Mouse (Mus musculus) heart, adult 2 months (tissue): ENCODE results near the gene Josd1. TPM values are rescaled to one million over a fixed set of nuclear protein-coding genes. Genes with fewer than 3 reads are reported as not detected.
A peak's percentile ranks its signal among the peaks of the same experiment; 100 is the strongest.

ENCODE experiments used
- DNase-seq, 2 experiments: peaks; one replicate each; pipeline ENCODE4 v3.0.0; 2021
- H3K27ac ChIP-seq: fragments of 200-600 bp; 2 replicates; pipeline ENCODE4 v1.8.1; 2022
- H3K27me3 ChIP-seq: fragments of 200-500 bp; 2 replicates; pipeline ENCODE4 v1.6.1; 2012; ENCODE audit warnings: mild to moderate bottlenecking, low read length, inconsistent platforms, mixed read lengths; ENCODE audit not compliant: control insufficient read depth, insufficient read depth
- H3K36me3 ChIP-seq: fragments of 200-500 bp; 2 replicates; pipeline ENCODE4 v1.6.1; 2012; ENCODE audit warnings: low read length, inconsistent platforms; ENCODE audit not compliant: control insufficient read depth, insufficient read depth
- H3K4me1 ChIP-seq: fragments of 200-500 bp; 2 replicates; pipeline ENCODE4 v1.6.1; 2011; ENCODE audit warnings: low read length; ENCODE audit not compliant: control insufficient read depth, insufficient read depth
- H3K4me3 ChIP-seq: fragments of 200-600 bp; 2 replicates; pipeline ENCODE4 v1.8.1; 2022
- H3K79me2 ChIP-seq: fragments of 200-500 bp; replicated peaks from 2 replicates; pipeline ENCODE4 v1.6.1; 2012; ENCODE audit warnings: mild to moderate bottlenecking, inconsistent platforms, low read length, moderate library complexity, mixed read lengths; ENCODE audit not compliant: control insufficient read depth, insufficient read depth
- H3K9ac ChIP-seq: fragments of 200-500 bp; 2 replicates; pipeline ENCODE4 v1.6.1; 2012; ENCODE audit warnings: low read depth, mild to moderate bottlenecking, control low read depth, inconsistent platforms, low read length, mixed read lengths
- CTCF ChIP-seq: fragments of 200-600 bp; IDR thresholded peaks from 2 replicates; pipeline ENCODE4 v1.8.1; 2022; ENCODE audit warnings: antibody characterized with exemption, mild to moderate bottlenecking, moderate library complexity
- EP300 ChIP-seq: fragments of 200-500 bp; IDR thresholded peaks from 2 replicates; pipeline ENCODE4 v1.6.1; 2011; ENCODE audit warnings: low read depth, low read length, control low read depth; ENCODE audit not compliant: insufficient read depth
- POLR2A ChIP-seq: fragments of 200-500 bp; IDR thresholded peaks from 2 replicates; pipeline ENCODE4 v1.6.1; 2011; ENCODE audit warnings: mild to moderate bottlenecking, low read depth, low read length, control low read depth; ENCODE audit not compliant: insufficient read depth
- WGBS: fragments of 180-500 bp; shearing (Covaris S2); methylation state at CpG from one replicate; pipeline ENCODE4 v1.1.7; 2018; 5-methylcytosine and 5-hydroxymethylcytosine counted together
- intact Hi-C: fragments of 180-260 bp; cut with DNase I; formaldehyde crosslinking; loops from one replicate; pipeline ENCODE4 v1.15.1; 2025
- long read RNA-seq: library from polyadenylated mRNA; stranded (forward); transcript quantifications from one replicate; pipeline ENCODE4 v2.0.0, GENCODE M21; 2021
- polyA plus RNA-seq: library from polyadenylated mRNA; depleted of rRNA; stranded (reverse); fragments of >200 nt; gene quantifications from 2 replicates; pipeline ENCODE4 v1.2.3, GENCODE M21; 2012; rRNA removed
- total RNA-seq, 2 experiments: library from RNA; stranded (reverse); gene quantifications; 2 replicates each; pipeline ENCODE4 v1.2.3; 2021

The Josd1 gene
- 10 to 100 TPM; 22.1 to 24.9 TPM for total RNA-seq
- polyA plus RNA-seq: 16.1 and 25.6 TPM in 2 replicates
- long read RNA-seq, transcript Josd1-201 (4 exons, 3,440 nt): major isoform, 8 of 16 reads
- long read RNA-seq, partial matches to known transcripts: 8 of 16 reads
- long read RNA-seq, other reads (novel, unspliced or antisense): 0 of 16 reads

DNA sequence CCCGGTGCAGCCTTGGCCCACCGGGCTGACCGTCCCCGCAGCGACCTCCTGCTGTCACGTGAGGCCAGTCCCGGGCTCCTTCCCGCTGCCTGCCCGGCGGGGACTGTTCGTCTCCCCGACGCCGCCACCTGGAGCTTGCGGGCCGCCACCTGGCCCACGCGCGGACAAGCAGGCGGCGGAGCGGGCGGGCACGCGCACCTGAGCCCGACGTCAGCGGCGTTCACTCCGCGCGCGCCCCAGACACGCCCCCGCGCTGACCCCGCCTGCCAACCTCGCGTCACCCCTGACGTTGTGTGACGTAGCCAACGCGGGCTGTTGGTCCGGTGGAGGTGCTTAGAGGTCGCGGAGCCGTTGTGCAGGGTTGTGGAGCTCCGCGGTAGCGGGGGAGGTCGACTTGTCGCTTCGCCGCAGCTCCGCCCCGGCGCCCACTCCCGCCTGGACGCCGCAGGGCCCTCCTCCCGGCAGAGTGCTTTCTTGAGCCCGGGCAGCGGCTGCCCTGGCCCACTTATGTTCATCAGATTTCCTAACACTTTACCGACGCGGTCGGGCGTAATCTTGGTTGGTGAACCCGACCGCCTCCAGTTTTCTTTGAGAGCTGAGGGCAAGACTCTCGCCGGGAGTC lies at the start of gene Josd1:
Gene Josd1 (minus strand): TSS at position 274 of the 622 bp plus-strand sequence.
- under 1% methylated on average over 72 of the region's 72 CpGs for WGBS
- peaks cover 22% of the 10 kb centered on the region for H3K4me1 ChIP-seq
- no peaks in the 10 kb centered on the region for H3K27me3 ChIP-seq
- TF ChIP-seq POLR2A: peak; percentile 90
- peak; percentile 74 for TF ChIP-seq EP300
- TF ChIP-seq CTCF: no peak
- H3K36me3 ChIP-seq: peaks cover 3% of the 10 kb centered on the region
- H3K27ac ChIP-seq: peak within 1 kb of the TSS; percentile 99
- H3K4me3 ChIP-seq: peak within 1 kb of the TSS; percentile 86
- DNase-seq: peak; percentile 98 to 99
- H3K79me2 ChIP-seq: peaks cover 9% of the 10 kb centered on the region
- intact Hi-C loops: loop anchor here (2.0 kb wide), 1 partner anchor 15 kb away; no protein-coding TSS in a partner anchor
- peak within 1 kb of the TSS; percentile 98 for H3K9ac ChIP-seq

DNA sequence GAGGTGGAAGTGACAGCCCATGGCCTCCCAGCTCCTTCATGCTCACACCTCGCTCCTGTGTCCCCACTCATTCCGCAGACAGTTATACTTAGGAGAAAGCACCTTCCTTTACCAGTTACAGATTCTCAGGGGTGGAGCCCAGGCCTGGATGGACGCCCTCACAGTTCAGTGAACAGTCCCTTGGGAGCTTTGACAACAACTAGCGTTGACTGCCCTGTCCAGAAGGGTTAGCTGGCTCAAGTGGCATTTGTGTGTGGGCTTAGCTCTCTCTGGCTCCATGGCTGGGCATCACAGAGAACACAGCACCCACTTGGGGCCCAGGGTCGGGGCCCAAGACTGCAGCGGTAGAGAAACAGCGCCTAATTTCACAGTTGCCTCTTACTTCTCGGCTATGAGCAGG lies 46.6 kb upstream of the Josd1 start:
- Histone ChIP-seq H3K79me2 (no peaks in the 10 kb centered on the region), H3K27me3 (no peaks in the 10 kb centered on the region), H3K4me1 (peaks cover 17% of the 10 kb centered on the region), H3K36me3 (peaks cover 9% of the 10 kb centered on the region), H3K4me3 (no peak overlapping the region), H3K27ac (peak overlapping the region; percentile 93), H3K9ac (no peak overlapping the region)
- intact Hi-C loops: no loop called here
- TF ChIP-seq POLR2A (no peak), EP300 (no peak), CTCF (no peak)
- WGBS: 66% methylated on average over 8 of the region's 8 CpGs
- peak in 1 of 2 experiments; percentile 24 for DNase-seq

DNA sequence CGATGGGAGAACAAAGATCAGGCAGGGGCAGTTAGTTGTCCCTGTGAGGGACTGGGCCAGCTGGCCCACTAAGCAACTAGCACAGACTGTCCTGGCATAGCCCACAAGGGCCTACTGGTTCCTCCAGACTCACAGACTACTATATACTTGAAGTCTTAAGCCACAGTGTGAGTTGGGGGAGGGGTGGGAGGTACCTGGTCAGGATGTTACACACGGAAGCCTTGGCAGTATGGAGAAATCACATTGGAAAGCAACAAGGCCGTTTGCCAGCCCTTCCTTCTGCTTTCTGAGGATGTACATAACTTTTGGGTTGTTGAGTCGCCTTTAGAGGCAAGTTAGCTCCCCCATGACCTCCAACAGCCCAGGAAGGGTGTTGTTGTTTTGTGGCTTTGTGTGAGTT lies 45.9 kb upstream of the Josd1 start:
- H3K27ac ChIP-seq: peak overlapping the region; percentile 93
- TF ChIP-seq EP300: no peak
- intact Hi-C loops: no loop called here
- H3K9ac ChIP-seq: no peak overlapping the region
- H3K27me3 ChIP-seq: no peaks in the 10 kb centered on the region
- no peak overlapping the region for H3K4me3 ChIP-seq
- peaks cover 9% of the 10 kb centered on the region for H3K36me3 ChIP-seq
- no peaks in the 10 kb centered on the region for H3K79me2 ChIP-seq
- DNase-seq: no peak
- H3K4me1 ChIP-seq: peaks cover 12% of the 10 kb centered on the region
- 67% methylated on average over 4 of the region's 4 CpGs for whole genome bisulfite sequencing

DNA sequence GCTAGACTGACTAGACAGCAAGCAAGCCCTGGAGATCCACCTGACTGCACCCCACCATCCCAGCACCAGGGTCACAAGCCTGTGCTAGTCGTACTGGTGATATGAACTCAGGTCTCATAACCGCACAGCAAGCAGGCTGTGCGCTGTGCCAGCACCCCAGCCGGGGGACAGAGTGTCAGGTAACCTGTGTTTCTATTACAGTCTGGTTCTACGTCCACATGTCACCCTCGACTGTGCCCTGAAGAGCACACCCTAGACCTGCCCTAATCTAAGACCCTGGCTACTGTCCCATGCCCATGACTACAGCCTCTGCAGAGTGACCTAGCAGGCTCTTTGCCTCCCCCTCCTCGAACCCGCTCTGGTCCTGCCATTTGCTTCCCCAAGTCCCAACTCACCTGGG lies 45.5 kb upstream of the Josd1 start:
- H3K4me3 ChIP-seq: no peak overlapping the region
- WGBS: 82% methylated on average over 8 of the region's 8 CpGs
- H3K9ac ChIP-seq: no peak overlapping the region
- peaks cover 9% of the 10 kb centered on the region for H3K36me3 ChIP-seq
- H3K27me3 ChIP-seq: no peaks in the 10 kb centered on the region
- peaks cover 12% of the 10 kb centered on the region for H3K4me1 ChIP-seq
- H3K79me2 ChIP-seq: no peaks in the 10 kb centered on the region
- intact Hi-C loops: no loop called here
- peak overlapping the region; percentile 93 for H3K27ac ChIP-seq
- TF ChIP-seq POLR2A: no peak
- no peak for TF ChIP-seq CTCF
- no peak for TF ChIP-seq EP300
- no peak for DNase-seq

DNA sequence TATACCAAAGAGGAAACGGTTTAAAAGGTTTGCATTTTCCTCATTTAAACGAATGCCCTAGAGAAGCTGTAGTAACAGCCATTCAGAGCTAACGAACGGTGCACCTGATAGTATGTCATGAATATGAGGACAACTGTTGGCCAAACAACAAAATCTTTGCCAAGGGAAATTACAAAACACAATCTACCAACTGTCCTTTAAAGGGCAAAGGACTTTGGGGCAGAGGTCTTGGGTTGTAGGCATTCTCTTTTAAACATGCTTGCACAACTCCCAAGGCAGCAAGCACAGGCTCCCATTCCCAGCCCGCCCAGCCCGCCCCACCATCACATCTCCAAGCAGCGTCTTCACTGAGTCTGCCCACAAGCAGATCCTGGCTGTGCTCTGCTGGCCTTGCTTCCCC lies 43.8 kb upstream of the Josd1 start:
- DNase-seq: no peak
- 89% methylated on average over 7 of the region's 7 CpGs for WGBS
- intact Hi-C loops: no loop called here
- H3K27me3 ChIP-seq: no peaks in the 10 kb centered on the region
- peaks cover 12% of the 10 kb centered on the region for H3K4me1 ChIP-seq
- H3K79me2 ChIP-seq: no peaks in the 10 kb centered on the region
- no peak overlapping the region for H3K4me3 ChIP-seq
- H3K36me3 ChIP-seq: peaks cover 9% of the 10 kb centered on the region
- H3K27ac ChIP-seq: no peak overlapping the region
- no peak overlapping the region for H3K9ac ChIP-seq
- TF ChIP-seq CTCF: no peak
- no peak for TF ChIP-seq POLR2A
- no peak for TF ChIP-seq EP300

DNA sequence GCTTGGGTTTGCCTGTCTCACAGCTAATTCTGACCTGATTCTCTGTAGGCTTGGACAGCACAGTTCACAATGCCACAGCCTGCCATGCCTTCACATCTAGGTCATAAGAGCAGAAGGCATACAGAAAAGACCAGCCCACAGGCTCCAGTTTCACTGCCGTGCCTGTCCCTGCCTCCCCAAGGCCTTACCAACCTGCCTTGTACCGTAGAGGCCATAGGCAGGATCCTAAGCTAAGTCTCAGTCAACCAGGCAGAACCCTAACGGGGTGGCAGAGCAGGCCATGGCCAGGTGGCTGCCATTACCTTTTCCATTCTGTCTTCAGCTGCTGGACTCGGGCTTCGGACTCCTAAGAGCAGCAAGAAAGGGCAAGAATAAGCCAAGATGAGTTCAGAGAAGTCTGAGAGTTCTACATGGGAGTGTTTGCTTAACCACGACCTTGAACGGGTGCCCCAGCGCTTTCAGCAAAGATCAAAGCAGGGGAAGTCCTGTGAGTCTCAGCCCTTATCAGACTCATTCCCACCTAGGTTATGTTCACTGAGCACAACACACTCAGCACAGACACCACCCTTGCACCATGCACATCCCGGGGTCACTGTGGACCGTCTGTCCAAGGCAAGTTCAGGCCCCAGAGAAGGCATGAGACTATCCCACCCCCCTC lies 41.1 kb upstream of the Josd1 start:
- DNase-seq: no peak
- Histone ChIP-seq H3K36me3 (peaks cover 2% of the 10 kb centered on the region; the same call in 1 of the 2 replicates), H3K27me3 (no peaks in the 10 kb centered on the region), H3K4me3 (no peak overlapping the region), H3K27ac (no peak overlapping the region), H3K79me2 (no peaks in the 10 kb centered on the region), H3K9ac (no peak overlapping the region), H3K4me1 (peaks cover under 1% of the 10 kb centered on the region; the same call in 1 of the 2 replicates)
- WGBS: 83% methylated on average over 10 of the region's 10 CpGs
- no peak for TF ChIP-seq CTCF
- no peak for TF ChIP-seq POLR2A
- no peak for TF ChIP-seq EP300
- intact Hi-C loops: loop anchor here (5.0 kb wide), 1 partner anchor 37 kb away; the partner anchor contains the start of gene Gtpbp1
